Mouse (Mus musculus) liver, adult 2 months (tissue): Measurements from ENCODE around the gene Adam30. TPM values are rescaled to one million over a fixed set of nuclear protein-coding genes. Genes with fewer than 3 reads are reported as not detected.
"Not testable (repeated sequence)": the region's sequence is repeated elsewhere in the genome, so short reads cannot be mapped to it uniquely, and the experiment has no call there.

Experiments used
- DNase-seq: peaks from one replicate; pipeline ENCODE4 v3.0.0-alpha.2; 2011; ENCODE audit warnings: low read depth, low spot score; ENCODE audit errors: extremely low read depth
- H3K27ac ChIP-seq: fragments of 200-500 bp; replicated peaks from 2 replicates; pipeline ENCODE4 v1.5.1; 2012; ENCODE audit warnings: low read depth, mild to moderate bottlenecking, control low read depth, inconsistent platforms, low read length; ENCODE audit not compliant: insufficient read depth
- H3K27me3 ChIP-seq: fragments of 200-500 bp; 2 replicates; pipeline ENCODE4 v1.6.1; 2012; ENCODE audit warnings: mild to moderate bottlenecking, moderate library complexity, low read length, inconsistent platforms; ENCODE audit not compliant: control insufficient read depth, insufficient read depth
- H3K36me3 ChIP-seq: fragments of 200-500 bp; 2 replicates; pipeline ENCODE4 v1.6.1; 2012; ENCODE audit warnings: low read length, inconsistent platforms; ENCODE audit not compliant: control insufficient read depth, insufficient read depth
- H3K4me1 ChIP-seq: fragments of 200-500 bp; 2 replicates; pipeline ENCODE4 v1.6.1; 2011; ENCODE audit warnings: low read length; ENCODE audit not compliant: control insufficient read depth, insufficient read depth
- H3K4me3 ChIP-seq: fragments of 200-500 bp; 2 replicates; pipeline ENCODE4 v1.5.1; 2011; ENCODE audit warnings: low read depth, mild to moderate bottlenecking, control low read depth, low read length, moderate library complexity; ENCODE audit not compliant: insufficient read depth
- H3K79me2 ChIP-seq: fragments of 200-500 bp; 2 replicates; pipeline ENCODE4 v1.6.1; 2012; ENCODE audit warnings: inconsistent platforms, mild to moderate bottlenecking, low read length, moderate library complexity; ENCODE audit not compliant: control insufficient read depth, insufficient read depth
- H3K9ac ChIP-seq: fragments of 200-500 bp; 2 replicates; pipeline ENCODE4 v1.6.1; 2012; ENCODE audit warnings: low read depth, mild to moderate bottlenecking, control low read depth, inconsistent platforms, low read length
- CTCF ChIP-seq: fragments of 200-500 bp; IDR thresholded peaks from 2 replicates; pipeline ENCODE4 v1.5.1; 2011; ENCODE audit warnings: low read depth, low read length, control low read depth
- POLR2A ChIP-seq: fragments of 200-500 bp; IDR thresholded peaks from 2 replicates; pipeline ENCODE4 v1.6.1; 2011; ENCODE audit warnings: low read length, control low read depth; ENCODE audit not compliant: insufficient read depth; ENCODE audit errors: extremely low read depth
- WGBS: fragments of 180-500 bp; shearing (Covaris S2); methylation state at CpG from one replicate; pipeline ENCODE4 v1.1.7; 2018; 5-methylcytosine and 5-hydroxymethylcytosine counted together
- polyA plus RNA-seq: library from polyadenylated mRNA; depleted of rRNA; stranded (reverse); fragments of >200 nt; gene quantifications from 2 replicates; pipeline ENCODE4 v1.2.3, GENCODE M21; 2012; rRNA removed
- total RNA-seq: library from RNA; depleted of rRNA; stranded (reverse); fragments of >200 nt; gene quantifications from 2 replicates; pipeline ENCODE4 v1.2.3, GENCODE M21; 2014; rRNA removed

Gene Adam30
- total RNA-seq (not detected in 2 replicates), polyA plus RNA-seq (not detected in 2 replicates)

GRCm38 (mm10) chr3:98160330-98160729 is at the start of gene Adam30:
TSS of gene Adam30 (plus strand) at chr3:98160630.
- no peaks in the 10 kb centered on the region for H3K4me1 ChIP-seq
- H3K4me3 ChIP-seq, result no peak within 1 kb of the TSS
- no peaks in the 10 kb centered on the region for H3K27me3 ChIP-seq
- no peaks in the 10 kb centered on the region for H3K36me3 ChIP-seq
- WGBS, result 86% methylated on average over 17 of the region's 17 CpGs
- TF ChIP-seq CTCF (no peak), POLR2A (no peak)
- no peak within 1 kb of the TSS for H3K9ac ChIP-seq
- no peaks in the 10 kb centered on the region for H3K79me2 ChIP-seq
- no peak within 1 kb of the TSS for H3K27ac ChIP-seq
- no peak for DNase-seq

GRCm38 (mm10) chr3:98118252-98118651 is 42.2 kb upstream of the Adam30 start:
- 93% methylated on average over 3 of the region's 3 CpGs for WGBS
- no peak overlapping the region for H3K4me3 ChIP-seq
- H3K36me3 ChIP-seq, result peaks cover 52% of the 10 kb centered on the region
- no peak for TF ChIP-seq CTCF
- TF ChIP-seq POLR2A, result no peak
- H3K4me1 ChIP-seq, result no peaks in the 10 kb centered on the region
- no peaks in the 10 kb centered on the region for H3K27me3 ChIP-seq
- H3K27ac ChIP-seq, result no peak overlapping the region
- no peak for DNase-seq
- no peak overlapping the region for H3K9ac ChIP-seq
- H3K79me2 ChIP-seq, result no peaks in the 10 kb centered on the region

GRCm38 (mm10) chr3:98119338-98119737 is 41.1 kb upstream of the Adam30 start:
- H3K4me3 ChIP-seq, result no peak overlapping the region
- DNase-seq, result no peak
- H3K36me3 ChIP-seq, result peaks cover 56% of the 10 kb centered on the region
- no peak for TF ChIP-seq CTCF
- no peak for TF ChIP-seq POLR2A
- 63% methylated on average over 6 of the region's 6 CpGs for WGBS
- H3K27ac ChIP-seq, result no peak overlapping the region
- H3K4me1 ChIP-seq, result no peaks in the 10 kb centered on the region
- no peak overlapping the region for H3K9ac ChIP-seq
- no peaks in the 10 kb centered on the region for H3K79me2 ChIP-seq
- no peaks in the 10 kb centered on the region for H3K27me3 ChIP-seq

- H3K27me3 ChIP-seq, result no peaks in the 10 kb centered on the region
- no peaks in the 10 kb centered on the region for H3K79me2 ChIP-seq
- H3K27ac ChIP-seq, result no peak overlapping the region
- TF ChIP-seq POLR2A, result no peak
- TF ChIP-seq CTCF, result no peak
- no peak overlapping the region for H3K9ac ChIP-seq
- WGBS, result 68% methylated on average over 6 of the region's 6 CpGs
- peaks cover 58% of the 10 kb centered on the region for H3K36me3 ChIP-seq
- H3K4me1 ChIP-seq, result no peaks in the 10 kb centered on the region
- no peak overlapping the region for H3K4me3 ChIP-seq
- no peak for DNase-seq
Measured at GRCm38 (mm10) chr3:98120884-98121283, 39.5 kb upstream of the Adam30 start.

GRCm38 (mm10) chr3:98127775-98128174 is 32.7 kb upstream of the Adam30 start:
- 93% methylated on average over 2 of the region's 2 CpGs for WGBS
- Histone ChIP-seq H3K27me3 (no peaks in the 10 kb centered on the region), H3K4me1 (no peaks in the 10 kb centered on the region), H3K4me3 (no peak overlapping the region), H3K79me2 (no peaks in the 10 kb centered on the region), H3K27ac (no peak overlapping the region), H3K36me3 (peaks cover 44% of the 10 kb centered on the region), H3K9ac (no peak overlapping the region)
- no peak for DNase-seq
- TF ChIP-seq CTCF (no peak), POLR2A (no peak)

- Histone ChIP-seq H3K27me3 (no peaks in the 10 kb centered on the region), H3K36me3 (peaks cover 43% of the 10 kb centered on the region), H3K9ac (no peak overlapping the region), H3K4me3 (no peak overlapping the region), H3K4me1 (no peaks in the 10 kb centered on the region), H3K27ac (no peak overlapping the region), H3K79me2 (no peaks in the 10 kb centered on the region)
- DNase-seq, result no peak
- TF ChIP-seq POLR2A, result no peak
- TF ChIP-seq CTCF, result no peak
- WGBS, result 78% methylated on average over 5 of the region's 5 CpGs
Measured at GRCm38 (mm10) chr3:98128716-98129115, 31.7 kb upstream of the Adam30 start.

- H3K36me3 ChIP-seq, result peaks cover 42% of the 10 kb centered on the region
- DNase-seq, H3K79me2 ChIP-seq, H3K4me1 ChIP-seq, H3K4me3 ChIP-seq, H3K9ac ChIP-seq, H3K27me3 ChIP-seq, H3K27ac ChIP-seq: not testable (repeated sequence)
- 93% methylated on average over 4 of the region's 4 CpGs for WGBS
Measured at GRCm38 (mm10) chr3:98132140-98132539, 28.3 kb upstream of the Adam30 start.
